Mouse (Mus musculus) MEL (cell line): ENCODE data around the gene Rhox2f.
"Not testable (repeated sequence)": the region's sequence is repeated elsewhere in the genome, so short reads cannot be mapped to it uniquely, and the experiment has no call there.

Experiments
- CTCF ChIP-seq, 3 experiments: IDR thresholded peaks in 2 of 3; conservative IDR thresholded peaks in 1 of 3; 2 replicates each; pipeline ENCODE4 v1.5.1; 2011 to 2012; ENCODE audit warnings: low read length in 3 of 3, low read depth in 2 of 3, mild to moderate bottlenecking in 2 of 3, improper control_type of control experiment in 1 of 3, inconsistent platforms in 1 of 3, mixed read lengths in 1 of 3, moderate library complexity in 1 of 3; ENCODE audit not compliant: control insufficient read depth in 1 of 3, insufficient read depth in 1 of 3, poor library complexity in 1 of 3, severe bottlenecking in 1 of 3
- POLR2A ChIP-seq, 2 experiments: IDR thresholded peaks; 2 replicates each; pipeline ENCODE4 v1.6.1; 2011 to 2012; ENCODE audit warnings: low read length in 2 of 2, mild to moderate bottlenecking in 2 of 2, control low read depth in 1 of 2, improper control_type of control experiment in 1 of 2, low read depth in 1 of 2, moderate library complexity in 1 of 2; ENCODE audit not compliant: control insufficient read depth in 1 of 2, insufficient read depth in 1 of 2, poor library complexity in 1 of 2
- POLR2AphosphoS2 ChIP-seq: IDR thresholded peaks from 2 replicates; pipeline ENCODE4 v1.6.1; 2011; ENCODE audit warnings: low read length, improper control_type of control experiment
- ZNF384 ChIP-seq: IDR thresholded peaks from 2 replicates; pipeline ENCODE4 v1.6.1; 2012; ENCODE audit warnings: low read depth, mild to moderate bottlenecking, inconsistent platforms, low read length, improper control_type of control experiment

- TF ChIP-seq POLR2A (IDR thresholded peaks at IDR 0.05; ENCODE audit: control insufficient read depth in 1 of 2, insufficient read depth in 1 of 2, low read depth in 1 of 2, low read length in 2 of 2, poor library complexity in 1 of 2); CTCF (IDR thresholded peaks at IDR 0.05 in 2 of 3, conservative IDR thresholded peaks at IDR 0.05 in 1 of 3; ENCODE audit: control insufficient read depth in 1 of 3, insufficient read depth in 1 of 3, low read depth in 2 of 3, low read length in 3 of 3, poor library complexity in 1 of 3, severe bottlenecking in 1 of 3); POLR2AphosphoS2; ZNF384: not testable (repeated sequence)
Measured at GRCm38 (mm10) chrX:37557112-37557511, 14.1 kb upstream of the Rhox2f start, which contains the start of gene Rhox4e.
